Mouse (Mus musculus): ENCODE data around the gene Cntnap2.

Gene Cntnap2

DNA sequence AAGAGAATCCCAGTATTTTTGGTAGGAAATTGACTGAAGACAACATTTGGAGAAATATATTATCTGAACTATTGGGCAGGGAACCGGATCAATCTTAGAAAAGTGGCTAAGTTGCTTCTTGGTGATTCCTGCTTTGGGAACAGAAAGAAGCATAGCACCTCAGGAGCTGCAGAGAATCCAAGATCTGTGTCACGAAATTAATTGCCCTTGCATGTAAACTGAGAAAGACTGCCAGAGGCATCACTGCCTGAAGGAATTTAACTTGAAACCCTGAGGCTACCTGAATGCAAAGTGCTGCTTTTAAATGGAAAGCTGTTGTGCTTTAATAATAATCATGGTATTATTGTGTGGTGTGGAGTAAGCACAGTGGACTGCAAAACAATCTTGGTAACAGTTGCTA is 286.2 kb downstream of the Cntnap2 start:
- DNase-seq = no peak

- DNase-seq = no peak
These were observed 286.8 kb downstream of the Cntnap2 start for GRCm38 (mm10) chr6:45345953-45346352.

GRCm38 (mm10) chr6:45366442-45366841 is 307.3 kb downstream of the Cntnap2 start:
- DNase-seq = peak; percentile 36

- DNase-seq = peak; percentile 73
These were observed 322.0 kb downstream of the Cntnap2 start for GRCm38 (mm10) chr6:45381126-45381525.

DNA sequence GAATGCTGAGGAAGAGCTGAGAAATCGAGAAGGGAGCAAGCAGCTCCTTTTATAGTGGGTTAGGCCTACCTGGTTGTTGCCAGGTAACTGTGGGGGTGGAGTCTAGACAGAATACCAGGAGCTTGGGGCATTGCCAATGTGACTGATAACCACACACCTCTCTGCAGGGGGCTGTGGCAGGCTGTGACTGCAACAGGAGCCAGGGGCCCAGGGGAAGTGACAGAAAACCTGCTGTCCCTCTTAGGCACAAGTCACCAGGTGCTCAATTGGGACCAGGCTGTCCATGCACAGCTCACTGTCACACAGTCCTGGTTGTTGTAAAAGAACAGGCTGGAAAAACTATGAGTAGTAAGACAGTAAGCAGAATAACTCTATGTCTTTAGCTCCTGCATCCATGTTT is 329.9 kb downstream of the Cntnap2 start:
- peak; percentile 43 for DNase-seq

- no peak for DNase-seq
These were observed 354.5 kb downstream of the Cntnap2 start for GRCm38 (mm10) chr6:45413629-45414028.

DNA sequence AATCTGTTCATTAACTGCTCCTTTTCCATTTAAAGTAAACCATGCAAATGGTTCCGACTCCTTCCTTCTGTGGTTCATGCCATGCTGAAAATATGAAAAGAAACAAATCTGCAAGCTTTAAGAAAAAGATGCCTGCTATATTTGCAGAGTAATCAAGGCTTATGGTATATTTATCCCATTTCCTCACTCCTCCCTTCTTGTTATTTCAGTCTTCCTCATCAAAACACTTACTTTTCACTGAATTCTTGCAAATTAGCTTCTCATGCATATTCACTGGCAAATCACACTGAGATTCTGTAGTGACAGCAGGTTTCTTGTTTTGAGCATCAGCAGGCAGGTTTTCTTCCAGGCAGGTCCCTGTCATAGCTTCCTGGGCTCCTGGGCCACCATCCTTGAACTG is 396.3 kb downstream of the Cntnap2 start:
- DNase-seq = no peak

- DNase-seq = peak; percentile 10
These were observed 459.1 kb downstream of the Cntnap2 start for GRCm38 (mm10) chr6:45518221-45518620.

DNA sequence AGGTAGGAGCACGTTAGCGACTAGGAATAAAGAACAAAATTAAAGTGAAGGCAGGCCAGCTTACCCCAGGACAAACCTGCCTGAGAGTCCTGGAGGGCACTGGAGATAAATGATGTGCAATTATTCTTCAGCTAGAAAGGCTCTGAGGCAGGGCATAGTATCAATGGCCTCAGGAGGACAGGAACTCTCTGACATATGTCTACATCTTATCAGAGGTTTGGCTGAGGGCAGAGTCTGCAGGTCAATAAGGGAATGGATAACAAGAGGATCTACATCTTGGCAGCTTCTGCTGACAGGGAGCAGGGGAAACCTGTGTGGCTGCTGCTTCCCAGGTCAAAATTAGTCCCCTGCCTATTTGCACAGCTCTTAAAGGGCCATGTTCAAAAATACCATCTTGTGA is 477.8 kb downstream of the Cntnap2 start:
- no peak for DNase-seq

GRCm38 (mm10) chr6:45544319-45544875 is 485.2 kb downstream of the Cntnap2 start:
- peak; percentile 31 for DNase-seq

DNA sequence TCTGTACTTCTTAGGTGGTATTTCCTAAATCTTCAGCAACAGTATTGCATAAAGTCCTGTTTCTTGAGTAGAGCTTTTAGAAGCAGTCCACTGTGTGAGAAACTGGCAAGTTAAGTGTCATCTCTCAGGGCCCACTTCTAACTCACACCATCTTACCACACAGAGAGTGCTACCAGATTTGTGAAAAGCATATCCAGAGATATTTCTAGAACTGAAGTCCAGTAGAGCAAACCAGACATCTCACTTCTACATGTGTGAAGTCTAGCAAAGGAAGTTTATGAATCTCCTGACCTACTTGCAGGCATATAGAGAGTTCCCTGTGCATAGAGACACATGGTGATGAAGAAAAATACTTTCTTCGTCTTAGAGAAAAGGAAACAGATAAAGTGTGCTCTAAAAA is 500.6 kb downstream of the Cntnap2 start:
- DNase-seq = no peak

DNA sequence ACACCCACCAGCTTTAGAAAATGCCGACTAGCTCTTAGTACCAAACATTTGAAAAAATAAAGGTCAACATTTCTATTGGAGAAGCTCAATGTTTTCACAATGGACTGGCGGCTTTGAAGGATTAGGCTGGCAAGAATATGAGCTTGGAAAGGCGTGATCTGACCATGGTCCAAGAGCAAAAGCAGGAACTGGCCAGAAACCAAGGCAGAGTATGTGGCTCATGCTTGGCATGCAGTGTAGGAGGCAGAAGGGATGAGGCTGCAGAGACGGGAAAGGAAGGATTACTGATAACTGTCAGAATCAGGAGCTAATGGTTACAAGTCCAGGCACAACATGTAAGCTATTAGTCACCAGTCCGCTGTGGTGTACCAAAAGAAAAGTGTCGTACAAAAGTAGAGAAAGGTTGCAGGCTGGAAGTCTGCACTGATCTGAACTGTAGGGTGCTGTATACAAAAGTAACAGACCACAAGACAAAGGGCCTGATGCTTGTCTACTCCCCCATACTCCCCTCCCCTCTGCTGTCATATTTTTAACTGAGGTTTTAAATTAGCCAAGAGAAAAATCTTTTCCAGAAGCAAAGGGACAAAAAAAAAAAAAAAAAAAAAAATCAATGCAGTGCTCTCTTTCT is 525.4 kb downstream of the Cntnap2 start:
- peak; percentile 81 for DNase-seq

DNA sequence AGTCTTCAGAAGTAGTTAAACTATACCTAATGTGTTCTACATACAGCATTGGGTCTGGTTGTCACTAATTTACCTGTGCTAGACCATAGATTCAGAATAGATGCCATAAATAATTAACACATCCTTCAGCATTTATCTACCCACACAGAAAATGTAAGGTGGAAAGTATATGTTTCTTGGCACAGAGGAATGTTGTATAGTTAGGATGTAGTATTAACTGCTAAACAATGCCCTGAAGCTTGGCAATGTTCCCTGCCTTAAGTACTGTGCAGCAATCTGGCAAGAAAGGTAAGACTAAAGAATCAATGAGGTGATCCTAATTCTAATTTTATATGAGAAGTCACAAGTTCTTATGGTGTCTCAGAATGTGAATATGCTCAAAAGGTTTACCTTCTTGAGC is 529.9 kb downstream of the Cntnap2 start:
- no peak for DNase-seq

- no peak for DNase-seq
These were observed 587.9 kb downstream of the Cntnap2 start for GRCm38 (mm10) chr6:45647017-45647416.

DNA sequence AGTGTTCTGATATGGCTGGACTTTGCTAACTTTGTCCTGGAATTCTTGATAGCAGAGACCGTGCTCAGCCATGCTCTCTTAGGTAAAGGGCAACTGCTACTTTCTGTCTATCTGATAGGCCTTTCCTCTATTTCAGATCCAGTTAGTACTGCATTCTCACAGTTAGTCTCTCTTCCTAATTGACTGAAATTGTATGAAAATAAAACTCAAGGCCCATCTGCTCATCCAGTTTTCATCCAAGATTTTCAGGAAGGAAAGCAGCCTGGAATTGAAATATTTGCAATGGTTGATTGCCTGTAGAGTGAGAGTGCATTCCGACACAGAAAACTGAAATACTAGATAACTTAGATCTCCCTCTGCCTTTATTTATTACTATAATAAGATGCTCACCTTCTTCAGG is 589.3 kb downstream of the Cntnap2 start:
- DNase-seq = no peak

- DNase-seq = no peak
These were observed 641.1 kb downstream of the Cntnap2 start for GRCm38 (mm10) chr6:45700287-45700686.

DNA sequence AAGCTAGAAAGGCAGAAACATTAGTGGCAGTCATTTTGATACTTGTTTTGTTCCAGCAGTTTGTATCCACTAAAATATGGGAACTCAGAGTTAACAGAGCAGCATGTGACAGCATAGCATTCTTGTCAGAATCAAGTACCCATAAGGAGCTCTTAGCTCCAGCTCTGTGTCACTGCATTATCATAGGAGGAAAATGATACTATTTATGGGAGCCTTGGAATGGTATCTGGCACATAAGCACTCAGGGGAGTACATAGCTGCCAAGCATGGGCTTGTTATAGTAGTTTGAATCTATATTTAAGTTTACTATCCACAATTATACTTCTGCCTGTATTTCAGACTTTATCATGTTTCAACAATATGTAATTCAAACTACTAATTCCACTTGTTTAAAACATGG is 732.5 kb downstream of the Cntnap2 start:
- no peak for DNase-seq

DNA sequence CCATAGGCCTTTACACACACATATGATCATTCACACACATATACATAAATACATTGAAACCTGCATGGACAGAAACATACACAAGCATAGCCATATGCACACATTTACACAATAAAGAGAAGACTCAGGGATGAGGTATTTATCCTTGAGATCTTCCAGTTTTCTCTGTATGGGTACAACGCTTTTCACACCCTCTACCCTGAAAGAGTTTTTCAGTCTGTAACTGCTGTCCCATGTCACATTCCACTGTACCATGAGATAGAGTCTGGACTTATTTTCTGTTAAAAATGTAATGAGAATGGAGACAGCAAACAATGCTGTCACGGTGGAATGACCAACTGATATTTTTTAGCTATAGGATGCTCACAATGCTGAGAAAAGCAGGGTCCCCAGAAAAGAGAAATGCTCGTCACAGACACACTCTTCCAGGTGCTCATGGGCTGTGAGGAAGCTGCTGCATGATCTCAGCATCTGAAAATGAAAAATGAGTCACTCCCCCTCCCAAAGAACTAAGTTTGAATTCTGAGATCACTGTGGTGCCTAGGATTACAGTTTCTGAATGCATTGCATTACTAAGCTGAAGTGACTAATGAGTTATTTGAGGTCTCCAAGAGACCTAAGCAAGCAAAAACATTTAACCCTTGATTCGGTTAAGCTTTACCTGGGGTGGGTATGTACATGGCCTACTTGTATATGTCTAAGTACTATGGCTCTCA is 782.6 kb downstream of the Cntnap2 start:
- no peak for DNase-seq

DNA sequence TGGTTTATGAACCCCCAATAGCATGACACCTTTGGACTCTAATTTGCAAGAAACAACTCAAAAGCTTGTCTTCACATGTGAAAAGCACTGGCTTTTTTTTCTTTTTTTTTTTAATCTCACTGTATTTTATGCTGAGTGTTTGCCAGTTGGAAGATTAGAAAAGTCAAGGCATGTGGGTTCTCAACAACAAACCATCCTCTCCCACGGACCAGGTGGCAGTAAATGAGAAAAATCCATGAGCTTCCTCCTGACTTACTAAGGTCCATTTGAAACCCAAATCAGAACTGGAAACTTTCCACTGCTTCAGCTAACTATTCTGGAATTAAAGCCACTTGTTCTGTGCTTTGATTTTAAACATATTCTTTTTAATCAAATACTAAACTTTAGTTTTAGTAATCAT is 784.6 kb downstream of the Cntnap2 start:
- DNase-seq = no peak

DNA sequence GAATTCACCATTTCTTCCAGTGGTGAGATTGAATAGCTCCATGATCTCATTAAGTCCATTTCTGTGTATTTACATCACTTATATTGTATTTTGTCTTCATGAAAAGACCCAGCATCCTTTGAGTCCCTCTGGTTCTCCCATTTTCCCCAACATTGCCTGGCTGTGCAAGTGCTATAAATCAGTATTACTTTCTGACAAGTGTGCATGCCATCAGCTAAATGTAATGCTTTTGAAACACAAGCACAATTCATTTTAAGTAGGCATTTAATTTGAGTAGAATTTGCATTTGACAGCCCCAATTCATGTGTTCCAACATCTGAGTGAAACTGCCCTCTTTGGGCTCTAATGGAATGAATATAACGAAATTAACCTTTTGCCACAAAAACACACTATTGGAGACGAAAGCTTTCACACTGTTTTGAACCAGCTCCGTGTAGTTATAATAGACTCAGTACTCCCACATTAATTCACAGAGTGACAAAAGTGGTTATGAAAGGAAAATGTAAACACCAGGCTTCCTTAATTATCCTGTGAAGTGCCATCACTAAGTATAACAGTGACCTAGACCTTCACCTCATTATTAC is 812.3 kb downstream of the Cntnap2 start:
- DNase-seq = no peak

DNA sequence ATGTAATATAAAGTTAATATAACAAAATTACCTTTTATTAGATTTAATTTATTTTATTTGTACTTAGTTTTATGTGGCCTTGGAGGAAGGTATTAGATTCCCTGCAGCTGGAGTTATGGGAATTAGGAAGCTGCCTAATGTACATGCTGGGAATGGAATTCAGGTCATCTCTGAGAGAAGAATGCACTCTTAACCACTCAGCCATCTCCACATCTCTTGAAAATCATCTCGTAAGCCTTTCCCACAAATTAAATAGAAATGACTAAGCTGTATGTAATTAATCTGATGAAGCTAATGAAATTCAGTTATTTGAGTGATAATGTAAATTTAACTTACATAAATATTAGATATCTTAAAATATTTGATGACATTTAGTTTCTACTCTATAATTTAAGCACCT is 826.3 kb downstream of the Cntnap2 start:
- no peak for DNase-seq

DNA sequence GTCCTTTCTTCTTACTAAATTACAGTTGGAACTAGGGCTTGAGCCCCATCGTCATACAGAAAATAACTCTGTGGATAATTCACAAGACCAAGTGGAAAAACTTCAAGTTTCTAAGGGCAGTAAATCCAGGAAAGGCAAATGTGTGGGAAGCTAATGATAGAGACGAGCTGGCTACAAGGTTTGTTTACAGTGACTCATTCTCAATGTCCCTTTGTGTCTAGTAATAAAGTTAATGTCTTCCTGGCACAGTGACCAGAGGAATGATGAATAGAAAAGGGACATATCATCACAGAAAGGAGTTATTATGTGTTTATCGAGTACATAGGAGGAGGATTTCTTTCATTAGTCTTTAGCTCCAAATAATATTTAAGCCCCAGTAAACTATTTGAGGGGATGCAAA is 828.7 kb downstream of the Cntnap2 start:
- no peak for DNase-seq

- DNase-seq = no peak
These were observed 879.1 kb downstream of the Cntnap2 start for GRCm38 (mm10) chr6:45938263-45938662.

DNA sequence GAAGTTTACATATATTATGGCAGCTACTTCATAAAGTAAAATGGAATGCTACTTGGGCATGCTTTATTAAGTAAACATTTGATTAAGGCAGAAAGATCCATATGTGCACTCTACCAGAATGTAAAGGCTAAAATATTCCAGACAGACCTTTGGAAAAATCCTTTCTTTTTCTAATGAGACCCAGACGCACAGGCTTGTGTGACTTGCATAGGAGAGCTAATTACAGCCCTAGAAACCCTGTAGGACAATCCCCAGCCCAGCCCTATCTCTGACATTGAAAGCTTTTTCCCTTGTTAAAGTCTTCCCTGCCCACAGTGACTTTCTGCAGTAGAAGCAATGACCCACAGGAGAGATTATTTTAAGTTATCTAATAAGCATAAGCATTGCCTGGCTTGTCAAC is 879.6 kb downstream of the Cntnap2 start:
- DNase-seq = no peak
